Mouse (Mus musculus) midbrain, embryonic 14.5 days (tissue): ENCODE data around the gene Pth2. TPM values are rescaled to one million over a fixed set of nuclear protein-coding genes. Genes with fewer than 3 reads are reported as not detected.

Experiments
- ATAC-seq: fragments of 200-750 bp; cut with Nextera tagmentation; 2 replicates; pipeline ENCODE4 v1.8.0; 2017; ENCODE audit warnings: moderate number of reproducible peaks, moderate library complexity; ENCODE audit not compliant: low FRiP score, low TSS enrichment
- DNase-seq: peaks from one replicate; pipeline ENCODE4 v3.0.0-alpha.2; 2015
- H3K27ac ChIP-seq: fragments of 300-500 bp; sonication (generic); replicated peaks from 2 replicates; pipeline ENCODE4 v1.5.1; 2014; ENCODE audit warnings: mild to moderate bottlenecking, low read depth, low read length, moderate library complexity
- H3K27me3 ChIP-seq: fragments of 300-500 bp; sonication (generic); 2 replicates; pipeline ENCODE4 v1.6.1; 2014; ENCODE audit warnings: low read length, control low read depth, mixed read lengths; ENCODE audit not compliant: control insufficient read depth, insufficient read depth
- H3K36me3 ChIP-seq: fragments of 300-500 bp; sonication (generic); 2 replicates; pipeline ENCODE4 v1.6.1; 2014; ENCODE audit warnings: low read length, control low read depth; ENCODE audit not compliant: control insufficient read depth, insufficient read depth
- H3K4me1 ChIP-seq: fragments of 300-500 bp; sonication (generic); 2 replicates; pipeline ENCODE4 v1.6.1; 2014; ENCODE audit warnings: mild to moderate bottlenecking, antibody characterized with exemption, low read length, control low read depth; ENCODE audit not compliant: control insufficient read depth, insufficient read depth
- H3K4me2 ChIP-seq: fragments of 300-500 bp; sonication (generic); 2 replicates; pipeline ENCODE4 v1.6.1; 2014; ENCODE audit warnings: mild to moderate bottlenecking, low read length, moderate library complexity
- H3K4me3 ChIP-seq: fragments of 300-500 bp; sonication (generic); replicated peaks from 2 replicates; pipeline ENCODE4 v1.5.1; 2014; ENCODE audit warnings: low read depth, low read length
- H3K9ac ChIP-seq: fragments of 300-500 bp; sonication (generic); replicated peaks from 2 replicates; pipeline ENCODE4 v1.6.1; 2014; ENCODE audit warnings: mild to moderate bottlenecking, low read length, moderate library complexity
- H3K9me3 ChIP-seq: fragments of 300-500 bp; sonication (generic); 2 replicates; pipeline ENCODE4 v1.6.1; 2016; ENCODE audit warnings: low read length, control low read depth, mixed read lengths; ENCODE audit not compliant: control insufficient read depth
- WGBS: fragments of 180-500 bp; shearing (Covaris S2); extraction: QIAGEN DNeasy Blood & Tissue Kit; methylation state at CpG from one replicate; pipeline ENCODE4 v1.1.7; 2014; 5-methylcytosine and 5-hydroxymethylcytosine counted together
- polyA plus RNA-seq: library from polyadenylated mRNA; unstranded; fragments of >200 nt; fragmentation: Nextera tagmentation; extraction: Ambion mirVana; gene quantifications from 2 replicates; pipeline ENCODE4 v1.2.1, GENCODE M21; 2014

Gene Pth2
- polyA plus RNA-seq, 1 experiment from 2014 or later, result 0.68 TPM

GRCm38 (mm10) chr7:45139904-45140723 lies 40.7 kb upstream of the Pth2 start:
- DNase-seq (no peak), ATAC-seq (no peak)
- peaks cover 14% of the 10 kb centered on the region; the same call in 1 of the 2 replicates for H3K36me3 ChIP-seq
- no peaks in the 10 kb centered on the region for H3K4me1 ChIP-seq
- H3K9me3 ChIP-seq, result no peaks in the 10 kb centered on the region
- no peak overlapping the region for H3K4me3 ChIP-seq
- WGBS, result 80% methylated on average over 8 of the region's 8 CpGs
- H3K27ac ChIP-seq, result no peak overlapping the region
- H3K9ac ChIP-seq, result no peak overlapping the region
- H3K4me2 ChIP-seq, result no peak overlapping the region
- peaks cover 8% of the 10 kb centered on the region; the same call in 1 of the 2 replicates for H3K27me3 ChIP-seq

DNA sequence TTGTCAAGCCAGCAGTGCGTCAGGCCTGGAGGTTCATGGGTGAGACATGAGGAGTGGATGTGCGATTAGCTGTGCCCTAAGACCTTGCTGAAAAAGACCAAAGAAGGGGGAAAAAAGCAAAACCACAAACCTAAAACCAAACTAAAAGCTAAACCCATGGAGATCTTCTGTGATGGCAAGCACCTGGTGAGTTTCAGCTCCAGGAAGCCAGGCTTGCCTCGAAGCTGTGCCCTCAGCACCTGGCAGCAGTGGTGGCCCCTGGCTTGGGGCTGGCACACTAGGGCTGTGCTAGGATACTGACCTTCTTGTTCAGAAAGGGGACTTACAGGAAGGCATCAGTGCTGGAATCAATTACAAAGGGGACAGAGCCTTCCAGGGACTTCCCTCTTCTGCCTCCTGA lies 39.5 kb upstream of the Pth2 start:
- Histone ChIP-seq H3K27ac (no peak overlapping the region), H3K27me3 (no peaks in the 10 kb centered on the region), H3K4me3 (no peak overlapping the region), H3K36me3 (peaks cover 25% of the 10 kb centered on the region), H3K4me2 (no peak overlapping the region), H3K9me3 (no peaks in the 10 kb centered on the region), H3K9ac (no peak overlapping the region), H3K4me1 (no peaks in the 10 kb centered on the region)
- ATAC-seq, result no peak
- no peak for DNase-seq
- 95% methylated on average over 3 of the region's 3 CpGs for WGBS

DNA sequence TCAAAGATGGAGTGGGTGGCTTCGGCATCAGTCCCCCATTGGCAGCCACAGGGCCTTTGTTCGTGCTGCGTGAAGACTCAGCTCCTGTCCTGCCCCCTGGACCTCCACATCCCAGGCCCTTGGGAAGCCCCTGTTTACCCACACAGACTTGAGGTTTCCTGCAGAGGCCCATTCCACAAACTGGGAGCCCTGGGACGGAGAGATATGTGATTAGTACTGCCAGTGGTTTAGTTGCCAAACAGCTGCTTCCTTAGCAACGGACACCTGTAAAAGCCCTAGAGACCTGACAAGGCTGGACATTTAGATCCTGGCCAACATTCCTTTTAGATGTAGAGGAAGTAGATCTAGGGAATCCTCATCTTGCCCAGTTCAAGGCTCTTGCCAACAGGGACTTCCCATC lies 38.9 kb upstream of the Pth2 start:
- H3K4me3 ChIP-seq, result no peak overlapping the region
- ATAC-seq, result no peak
- 89% methylated on average over 5 of the region's 5 CpGs for WGBS
- no peak for DNase-seq
- no peaks in the 10 kb centered on the region for H3K9me3 ChIP-seq
- H3K27ac ChIP-seq, result no peak overlapping the region
- H3K4me1 ChIP-seq, result no peaks in the 10 kb centered on the region
- no peak overlapping the region for H3K9ac ChIP-seq
- peaks cover 27% of the 10 kb centered on the region for H3K36me3 ChIP-seq
- no peak overlapping the region for H3K4me2 ChIP-seq
- H3K27me3 ChIP-seq, result no peaks in the 10 kb centered on the region

DNA sequence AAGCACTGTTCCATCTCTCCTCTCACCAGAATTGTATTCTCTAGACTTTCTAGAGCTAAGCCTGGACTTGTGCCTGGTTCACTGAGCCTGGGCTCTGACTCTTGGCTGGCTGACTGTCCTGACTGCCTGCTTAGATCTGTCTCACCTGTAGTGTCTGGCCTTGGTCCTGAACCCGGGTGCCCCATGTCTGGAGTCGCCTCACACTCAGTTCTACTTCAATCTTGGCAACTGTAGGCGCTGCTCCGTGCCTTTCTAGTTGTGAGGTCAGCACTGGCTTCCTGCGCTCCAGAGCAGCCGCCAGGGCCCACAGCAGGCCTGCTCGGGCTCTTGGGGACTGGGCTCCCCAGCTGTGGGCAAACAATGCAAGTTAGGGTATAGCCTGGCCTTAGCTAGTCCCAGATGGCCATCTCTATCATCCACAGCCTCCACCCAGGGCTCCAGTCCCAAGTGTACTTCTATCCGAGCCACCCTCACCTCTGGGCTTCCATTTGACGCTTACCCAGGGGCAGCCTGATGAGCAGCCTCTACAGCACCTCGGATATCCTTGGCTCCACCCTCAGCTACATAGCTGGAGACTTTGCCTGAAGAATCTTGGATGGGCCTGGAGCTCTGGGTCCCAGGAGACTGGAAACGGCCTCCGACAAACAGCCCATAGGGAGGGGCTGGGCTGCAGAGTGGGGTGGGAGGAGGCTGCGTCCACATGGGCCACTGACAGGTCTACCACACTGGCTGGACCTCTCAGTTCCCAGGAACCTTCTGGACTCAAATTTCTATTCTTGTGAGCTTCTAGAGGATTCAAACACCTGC lies 36.2 kb upstream of the Pth2 start:
- no peaks in the 10 kb centered on the region for H3K27me3 ChIP-seq
- no peak overlapping the region for H3K4me2 ChIP-seq
- no peak overlapping the region for H3K9ac ChIP-seq
- H3K4me1 ChIP-seq, result no peaks in the 10 kb centered on the region
- no peak overlapping the region for H3K27ac ChIP-seq
- no peak for DNase-seq
- WGBS, result 83% methylated on average over 13 of the region's 13 CpGs
- no peak for ATAC-seq
- H3K4me3 ChIP-seq, result no peak overlapping the region
- H3K36me3 ChIP-seq, result peaks cover 27% of the 10 kb centered on the region
- no peaks in the 10 kb centered on the region for H3K9me3 ChIP-seq

DNA sequence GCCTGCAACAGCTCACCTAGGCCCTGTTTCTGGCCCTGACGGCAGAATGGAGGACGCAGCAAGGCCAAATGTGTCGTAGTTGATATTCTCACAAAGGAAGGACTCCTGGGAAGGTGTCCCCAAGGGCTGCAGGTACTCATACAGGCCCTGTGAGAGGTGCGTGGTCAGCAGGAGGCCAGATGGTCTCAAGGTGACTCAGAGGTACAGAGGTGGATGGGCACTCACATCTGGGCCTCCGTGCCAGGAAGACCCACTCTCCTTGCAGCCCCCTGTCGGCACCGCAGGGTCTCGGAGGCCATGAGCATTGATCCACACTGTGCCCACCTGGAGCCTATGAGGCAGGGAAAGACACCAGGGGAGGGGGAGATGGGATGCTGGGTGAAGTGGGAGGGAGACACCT lies 35.3 kb upstream of the Pth2 start:
- ATAC-seq (no peak), DNase-seq (no peak)
- H3K36me3 ChIP-seq, result peaks cover 27% of the 10 kb centered on the region
- H3K9me3 ChIP-seq, result no peaks in the 10 kb centered on the region
- no peak overlapping the region for H3K27ac ChIP-seq
- H3K27me3 ChIP-seq, result no peaks in the 10 kb centered on the region
- 94% methylated on average over 8 of the region's 8 CpGs for WGBS
- no peak overlapping the region for H3K9ac ChIP-seq
- H3K4me3 ChIP-seq, result no peak overlapping the region
- H3K4me1 ChIP-seq, result no peaks in the 10 kb centered on the region
- no peak overlapping the region for H3K4me2 ChIP-seq

DNA sequence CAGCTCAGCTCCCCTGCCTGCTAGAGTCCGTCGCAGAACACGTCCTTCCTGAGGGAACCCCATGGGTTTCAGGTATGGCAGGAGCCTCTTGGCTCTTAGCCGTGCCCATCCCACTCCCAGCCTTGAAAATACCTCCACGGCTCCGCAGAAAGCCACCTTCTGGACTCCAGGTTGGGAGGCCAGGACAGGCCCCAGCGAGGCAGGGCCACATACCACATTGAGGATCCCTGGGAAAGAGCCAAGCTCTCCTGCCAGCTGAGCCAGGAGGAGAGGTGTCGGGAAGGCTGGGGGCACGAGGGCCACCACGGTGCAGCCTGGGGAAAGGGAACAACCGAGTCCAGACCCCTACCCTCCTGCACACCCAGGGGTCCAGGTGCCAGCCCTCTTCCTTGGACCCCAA lies 33.5 kb upstream of the Pth2 start:
- H3K9me3 ChIP-seq, result no peaks in the 10 kb centered on the region
- 95% methylated on average over 11 of the region's 11 CpGs for WGBS
- H3K4me2 ChIP-seq, result no peak overlapping the region
- ATAC-seq (no peak), DNase-seq (no peak)
- H3K36me3 ChIP-seq, result peaks cover 27% of the 10 kb centered on the region
- no peak overlapping the region for H3K4me3 ChIP-seq
- no peak overlapping the region for H3K9ac ChIP-seq
- no peaks in the 10 kb centered on the region for H3K27me3 ChIP-seq
- H3K4me1 ChIP-seq, result no peaks in the 10 kb centered on the region
- H3K27ac ChIP-seq, result no peak overlapping the region

- DNase-seq (no peak), ATAC-seq (no peak)
- peaks cover 27% of the 10 kb centered on the region for H3K36me3 ChIP-seq
- no peaks in the 10 kb centered on the region for H3K4me1 ChIP-seq
- H3K9me3 ChIP-seq, result no peaks in the 10 kb centered on the region
- no peak overlapping the region for H3K27ac ChIP-seq
- no peak overlapping the region for H3K9ac ChIP-seq
- H3K4me3 ChIP-seq, result no peak overlapping the region
- 93% methylated on average over 11 of the region's 11 CpGs for WGBS
- H3K4me2 ChIP-seq, result no peak overlapping the region
- H3K27me3 ChIP-seq, result no peaks in the 10 kb centered on the region
These were observed 32.9 kb upstream of the Pth2 start for GRCm38 (mm10) chr7:45147899-45148298.

DNA sequence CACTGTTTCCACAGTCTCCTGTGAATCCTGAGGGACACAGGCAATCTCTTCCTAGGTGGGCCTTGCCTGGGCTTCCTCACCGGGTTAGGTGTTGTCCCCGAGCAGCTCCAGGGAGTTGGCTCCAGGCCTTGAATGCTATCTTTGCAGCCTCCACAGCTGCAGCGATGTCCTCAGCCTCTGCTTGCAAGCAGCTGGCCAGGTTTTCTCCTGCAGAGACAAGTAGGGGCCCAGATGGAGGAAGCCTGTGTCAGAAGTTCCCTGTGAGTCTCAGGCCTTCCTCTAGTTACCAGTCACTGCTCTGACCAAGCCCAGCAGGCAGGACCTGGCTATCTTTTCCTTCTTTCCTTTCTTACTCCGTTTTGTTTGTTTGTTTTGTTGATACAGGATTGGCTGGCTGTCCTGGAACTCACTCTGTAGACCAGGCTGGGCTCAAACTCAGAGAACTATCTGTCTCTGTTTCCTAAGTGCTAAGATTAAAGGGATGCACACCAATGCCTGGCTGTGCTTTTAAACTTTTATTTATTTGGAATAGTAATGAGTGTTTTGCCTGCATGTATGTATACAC lies 32.2 kb upstream of the Pth2 start:
- ATAC-seq, result no peak
- no peak overlapping the region for H3K9ac ChIP-seq
- H3K9me3 ChIP-seq, result no peaks in the 10 kb centered on the region
- no peak for DNase-seq
- no peak overlapping the region for H3K4me2 ChIP-seq
- 69% methylated on average over 4 of the region's 4 CpGs for WGBS
- peaks cover 22% of the 10 kb centered on the region for H3K36me3 ChIP-seq
- H3K27ac ChIP-seq, result no peak overlapping the region
- no peaks in the 10 kb centered on the region for H3K27me3 ChIP-seq
- H3K4me3 ChIP-seq, result no peak overlapping the region
- peaks cover 3% of the 10 kb centered on the region; the same call in 1 of the 2 replicates for H3K4me1 ChIP-seq
